Mouse (Mus musculus): ENCODE results near the gene Scnn1g. TPM values are rescaled to one million over a fixed set of nuclear protein-coding genes. Genes with fewer than 3 reads are reported as not detected.

Scnn1g gene
- polyA plus RNA-seq (2012; ENCODE audit: insufficient read depth, insufficient read length, missing spikeins): not detected in 2 replicates

GRCm38 (mm10) chr7:121734171-121734831, at the start of gene Scnn1g:
Gene Scnn1g, plus strand, starts transcription at chr7:121734479.
- Histone ChIP-seq H3K4me3 (ENCODE audit: insufficient read depth, low read depth, low read length) (peak within 1 kb of the TSS; percentile 39), H3K4me1 (ENCODE audit: control insufficient read depth, insufficient read depth, insufficient read length, low read length) (no peaks in the 10 kb centered on the region), H3K27ac (replicated peaks; ENCODE audit: low read depth, low read length) (no peak within 1 kb of the TSS)

- Histone ChIP-seq H3K27ac (replicated peaks; ENCODE audit: low read depth, low read length) (no peak overlapping the region), H3K4me3 (ENCODE audit: insufficient read depth, low read depth, low read length) (no peak overlapping the region), H3K4me1 (ENCODE audit: control insufficient read depth, insufficient read depth, insufficient read length, low read length) (no peaks in the 10 kb centered on the region; the same call in 1 of the 2 replicates)
Observed at GRCm38 (mm10) chr7:121685140-121685984, 48.9 kb upstream of the Scnn1g start.

GRCm38 (mm10) chr7:121689338-121689737, 44.9 kb upstream of the Scnn1g start:
- H3K4me1 ChIP-seq (ENCODE audit: control insufficient read depth, insufficient read depth, insufficient read length, low read length): no peaks in the 10 kb centered on the region; the same call in 1 of the 2 replicates
- H3K4me3 ChIP-seq (ENCODE audit: insufficient read depth, low read depth, low read length): no peak overlapping the region
- no peak overlapping the region for H3K27ac ChIP-seq (replicated peaks; ENCODE audit: low read depth, low read length)

GRCm38 (mm10) chr7:121691803-121692202, 42.5 kb upstream of the Scnn1g start:
- no peak overlapping the region for H3K4me3 ChIP-seq (ENCODE audit: insufficient read depth, low read depth, low read length)
- no peak overlapping the region for H3K27ac ChIP-seq (replicated peaks; ENCODE audit: low read depth, low read length)
- H3K4me1 ChIP-seq (ENCODE audit: control insufficient read depth, insufficient read depth, insufficient read length, low read length): no peaks in the 10 kb centered on the region; the same call in 1 of the 2 replicates

- no peak overlapping the region for H3K27ac ChIP-seq (replicated peaks; ENCODE audit: low read depth, low read length)
- H3K4me1 ChIP-seq (ENCODE audit: control insufficient read depth, insufficient read depth, insufficient read length, low read length): peaks cover 6% of the 10 kb centered on the region; the same call in 1 of the 2 replicates
- no peak overlapping the region for H3K4me3 ChIP-seq (ENCODE audit: insufficient read depth, low read depth, low read length)
Observed at GRCm38 (mm10) chr7:121697170-121697569, 37.1 kb upstream of the Scnn1g start.

- peaks cover 6% of the 10 kb centered on the region; the same call in 1 of the 2 replicates for H3K4me1 ChIP-seq (ENCODE audit: control insufficient read depth, insufficient read depth, insufficient read length, low read length)
- no peak overlapping the region for H3K27ac ChIP-seq (replicated peaks; ENCODE audit: low read depth, low read length)
- no peak overlapping the region for H3K4me3 ChIP-seq (ENCODE audit: insufficient read depth, low read depth, low read length)
Observed at GRCm38 (mm10) chr7:121697574-121697973, 36.7 kb upstream of the Scnn1g start.

- no peak overlapping the region for H3K4me3 ChIP-seq (ENCODE audit: insufficient read depth, low read depth, low read length)
- no peak overlapping the region for H3K27ac ChIP-seq (replicated peaks; ENCODE audit: low read depth, low read length)
Observed at GRCm38 (mm10) chr7:121699218-121699617, 35.1 kb upstream of the Scnn1g start.

GRCm38 (mm10) chr7:121700480-121700879, 33.8 kb upstream of the Scnn1g start:
- Histone ChIP-seq H3K4me3 (ENCODE audit: insufficient read depth, low read depth, low read length) (no peak overlapping the region), H3K27ac (replicated peaks; ENCODE audit: low read depth, low read length) (no peak overlapping the region), H3K4me1 (ENCODE audit: control insufficient read depth, insufficient read depth, insufficient read length, low read length) (peaks cover 9% of the 10 kb centered on the region; the same call in 1 of the 2 replicates)

More at GRCm38 (mm10) chr7:121699218-121699617, 35.1 kb upstream of the Scnn1g start:
- H3K4me1 ChIP-seq (ENCODE audit: control insufficient read depth, insufficient read depth, insufficient read length, low read length): peaks cover 9% of the 10 kb centered on the region; the same call in 1 of the 2 replicates

- Histone ChIP-seq H3K27ac (replicated peaks; ENCODE audit: low read depth, low read length) (no peak overlapping the region), H3K4me3 (ENCODE audit: insufficient read depth, low read depth, low read length) (no peak overlapping the region), H3K4me1 (ENCODE audit: control insufficient read depth, insufficient read depth, insufficient read length, low read length) (peaks cover 11% of the 10 kb centered on the region; the same call in 1 of the 2 replicates)
Observed at GRCm38 (mm10) chr7:121701983-121702382, 32.3 kb upstream of the Scnn1g start.

- Histone ChIP-seq H3K4me3 (ENCODE audit: insufficient read depth, low read depth, low read length) (no peak overlapping the region), H3K27ac (replicated peaks; ENCODE audit: low read depth, low read length) (no peak overlapping the region), H3K4me1 (ENCODE audit: control insufficient read depth, insufficient read depth, insufficient read length, low read length) (peaks cover 5% of the 10 kb centered on the region; the same call in 1 of the 2 replicates)
Observed at GRCm38 (mm10) chr7:121705051-121705450, 29.2 kb upstream of the Scnn1g start.

- Histone ChIP-seq H3K4me3 (ENCODE audit: insufficient read depth, low read depth, low read length) (peak overlapping the region; percentile 84), H3K27ac (replicated peaks; ENCODE audit: low read depth, low read length) (no peak overlapping the region)
Observed at GRCm38 (mm10) chr7:121706411-121707072, 27.7 kb upstream of the Scnn1g start.

GRCm38 (mm10) chr7:121707073-121707667, 27.1 kb upstream of the Scnn1g start, which contains the start of gene Usp31:
Gene Usp31, minus strand, starts transcription at chr7:121707253.
- peak within 1 kb of the TSS; percentile 84 for H3K4me3 ChIP-seq (ENCODE audit: insufficient read depth, low read depth, low read length)
- peaks cover 5% of the 10 kb centered on the region; the same call in 1 of the 2 replicates for H3K4me1 ChIP-seq (ENCODE audit: control insufficient read depth, insufficient read depth, insufficient read length, low read length)
- H3K27ac ChIP-seq (replicated peaks; ENCODE audit: low read depth, low read length): no peak within 1 kb of the TSS

More at GRCm38 (mm10) chr7:121706411-121707072, 27.7 kb upstream of the Scnn1g start:
- H3K4me1 ChIP-seq (ENCODE audit: control insufficient read depth, insufficient read depth, insufficient read length, low read length): peaks cover 5% of the 10 kb centered on the region; the same call in 1 of the 2 replicates

- Histone ChIP-seq H3K4me1 (ENCODE audit: control insufficient read depth, insufficient read depth, insufficient read length, low read length) (0 out of 2 replicates have a peak, but pooled peaks cover 1% of the 10 kb centered on the region), H3K27ac (replicated peaks; ENCODE audit: low read depth, low read length) (no peak overlapping the region)
Observed at GRCm38 (mm10) chr7:121711171-121711570, 23.1 kb upstream of the Scnn1g start.

GRCm38 (mm10) chr7:121717031-121717430, 17.2 kb upstream of the Scnn1g start:
- H3K4me1 ChIP-seq (ENCODE audit: control insufficient read depth, insufficient read depth, insufficient read length, low read length): no peaks in the 10 kb centered on the region
- H3K4me3 ChIP-seq (ENCODE audit: insufficient read depth, low read depth, low read length): no peak overlapping the region
- H3K27ac ChIP-seq (replicated peaks; ENCODE audit: low read depth, low read length): no peak overlapping the region

More at GRCm38 (mm10) chr7:121711171-121711570, 23.1 kb upstream of the Scnn1g start:
- no peak overlapping the region for H3K4me3 ChIP-seq (ENCODE audit: insufficient read depth, low read depth, low read length)

Measured in brown adipose tissue, adult 24 weeks (tissue).